In genomic region chr3:94412530-94412929, GRCm38 (mm10) we compare ENCODE assay signal across 8 mouse cellular contexts. TPM values are rescaled to one million over a fixed set of nuclear protein-coding genes. Genes with fewer than 3 reads are reported as not detected.
DNase-seq lines count a peak whose midpoint lies in the region; ATAC-seq and TF ChIP-seq lines count a peak whose summit lies in the region.

No protein-coding gene starts in this region.

- peak overlapping the region; percentile 65 for H3K27ac ChIP-seq in heart, embryonic 10.5 days
- no peak overlapping the region for H3K27ac ChIP-seq in ES-Bruce4 (ENCODE audit: insufficient read depth, low read length)
- H3K27ac ChIP-seq in forebrain, embryonic 15.5 days (replicated peaks) = peak overlapping the region; percentile 84
- no peak overlapping the region for H3K27ac ChIP-seq in liver, embryonic 12.5 days
- H3K27ac ChIP-seq in stomach, embryonic 16.5 days (ENCODE audit: low read length) = 0 out of 2 replicates have a peak overlapping the region, but pooled peaks have one; percentile 10

- peaks cover 14% of the 10 kb centered on the region for H3K4me1 ChIP-seq in heart, embryonic 10.5 days
- no peaks in the 10 kb centered on the region for H3K4me1 ChIP-seq in ES-Bruce4 (ENCODE audit: control insufficient read depth, insufficient read depth, low read length)
- peaks cover 17% of the 10 kb centered on the region for H3K4me1 ChIP-seq in forebrain, embryonic 15.5 days
- H3K4me1 ChIP-seq in liver, embryonic 12.5 days = peaks cover 15% of the 10 kb centered on the region
- H3K4me1 ChIP-seq in stomach, embryonic 16.5 days (ENCODE audit: control insufficient read depth, insufficient read depth, low read length) = no peaks in the 10 kb centered on the region; the same call in 1 of the 2 replicates

- no peak for TF ChIP-seq EP300 in ES-Bruce4 (IDR thresholded peaks at IDR 0.05; ENCODE audit: insufficient read depth, low read depth, low read length)

- WGBS in heart, embryonic 10.5 days = 13% methylated on average over 25 of the region's 25 CpGs
- 4% methylated on average over 25 of the region's 25 CpGs for WGBS in forebrain, embryonic 15.5 days
- WGBS in liver, embryonic 12.5 days (ENCODE audit: insufficient replicate concordance) = 9% methylated on average over 25 of the region's 25 CpGs
- WGBS in stomach, embryonic 16.5 days = 6% methylated on average over 25 of the region's 25 CpGs

- peak overlapping the region; percentile 90 for H3K4me2 ChIP-seq in forebrain, embryonic 15.5 days (replicated peaks)
- peak overlapping the region; percentile 74 for H3K4me2 ChIP-seq in liver, embryonic 12.5 days
- H3K4me2 ChIP-seq in stomach, embryonic 16.5 days (ENCODE audit: low read depth, low read length) = peak overlapping the region; percentile 95

- H3K9me3 ChIP-seq in heart, embryonic 10.5 days = no peaks in the 10 kb centered on the region
- peaks cover 7% of the 10 kb centered on the region; the same call in 1 of the 2 replicates for H3K9me3 ChIP-seq in ES-Bruce4 (replicated peaks; ENCODE audit: control insufficient read depth, insufficient read depth, low read length, poor library complexity, severe bottlenecking)
- no peaks in the 10 kb centered on the region for H3K9me3 ChIP-seq in forebrain, embryonic 15.5 days
- no peaks in the 10 kb centered on the region for H3K9me3 ChIP-seq in liver, embryonic 12.5 days (replicated peaks)
- H3K9me3 ChIP-seq in stomach, embryonic 16.5 days (replicated peaks; ENCODE audit: control insufficient read depth, low read length) = no peaks in the 10 kb centered on the region

- no peaks in the 10 kb centered on the region for H3K36me3 ChIP-seq in heart, embryonic 10.5 days
- H3K36me3 ChIP-seq in ES-Bruce4 (ENCODE audit: control insufficient read depth, insufficient read depth, low read length, poor library complexity, severe bottlenecking) = no peaks in the 10 kb centered on the region
- H3K36me3 ChIP-seq in forebrain, embryonic 15.5 days = no peaks in the 10 kb centered on the region
- no peaks in the 10 kb centered on the region for H3K36me3 ChIP-seq in liver, embryonic 12.5 days
- no peaks in the 10 kb centered on the region for H3K36me3 ChIP-seq in stomach, embryonic 16.5 days (ENCODE audit: control insufficient read depth, insufficient read depth, low read length)

- peaks cover 4% of the 10 kb centered on the region; the same call in 1 of the 2 replicates for H3K27me3 ChIP-seq in heart, embryonic 10.5 days (ENCODE audit: insufficient read depth, poor library complexity, severe bottlenecking)
- H3K27me3 ChIP-seq in ES-Bruce4 (ENCODE audit: control insufficient read depth, insufficient read depth, low read length, poor library complexity, severe bottlenecking) = peaks cover 2% of the 10 kb centered on the region
- no peaks in the 10 kb centered on the region for H3K27me3 ChIP-seq in forebrain, embryonic 15.5 days
- H3K27me3 ChIP-seq in liver, embryonic 12.5 days (replicated peaks) = peaks cover 26% of the 10 kb centered on the region
- no peaks in the 10 kb centered on the region for H3K27me3 ChIP-seq in stomach, embryonic 16.5 days (ENCODE audit: control insufficient read depth, insufficient read depth, low read length)

- DNase-seq in heart, embryonic 10.5 days (ENCODE audit: low spot score) = no peak
- no peak for DNase-seq in heart, adult 18-20 months
- DNase-seq in adrenal gland, adult 2 months = no peak
- DNase-seq in left cerebral cortex, postnatal 36 days (ENCODE audit: low spot score in 2 of 2) = no peak

- no peak overlapping the region for H3K9ac ChIP-seq in ES-Bruce4 (ENCODE audit: low read depth, poor library complexity, severe bottlenecking)
- peak overlapping the region; percentile 56 for H3K9ac ChIP-seq in forebrain, embryonic 15.5 days (replicated peaks)
- H3K9ac ChIP-seq in liver, embryonic 12.5 days = peak overlapping the region; percentile 53
- peak overlapping the region; percentile 64 for H3K9ac ChIP-seq in stomach, embryonic 16.5 days (ENCODE audit: low read length)

- TF ChIP-seq CTCF in ES-Bruce4 (IDR thresholded peaks at IDR 0.05; ENCODE audit: low read depth, low read length) = no peak

- intact Hi-C loops in left cerebral cortex, postnatal 36 days (cut with DNase I) = loop anchor here (5.0 kb wide), 1 partner anchor 45 kb away; no protein-coding TSS in a partner anchor

- ATAC-seq in forebrain, embryonic 15.5 days (replicated peaks) = peak; percentile 68
- ATAC-seq in liver, embryonic 12.5 days = peak; percentile 36
- ATAC-seq in stomach, embryonic 16.5 days (ENCODE audit: insufficient read depth, low FRiP score) = peak; percentile 13; the same call in 1 of the 2 replicates

- TF ChIP-seq POLR2A in ES-Bruce4 (IDR thresholded peaks at IDR 0.05; ENCODE audit: insufficient read depth, low read length) = no peak

- peak overlapping the region; percentile 69 for H3K4me3 ChIP-seq in heart, embryonic 10.5 days
- H3K4me3 ChIP-seq in ES-Bruce4 (ENCODE audit: low read depth, low read length) = peak overlapping the region; percentile 48
- peak overlapping the region; percentile 74 for H3K4me3 ChIP-seq in forebrain, embryonic 15.5 days
- peak overlapping the region; percentile 50 for H3K4me3 ChIP-seq in liver, embryonic 12.5 days
- peak overlapping the region; percentile 55 for H3K4me3 ChIP-seq in stomach, embryonic 16.5 days (replicated peaks; ENCODE audit: low read length)

RNA-seq across cellular contexts. Expression of gene Tdrkh, which starts 0.5 kb away (rescaled TPM):
- 9.3 and 11.1 TPM in 2 replicates for polyA plus RNA-seq in heart, embryonic 10.5 days (2016; fragmentation: Nextera tagmentation; extraction: Ambion mirVana)
- total RNA-seq in heart, adult 18-20 months (2021) = 1 to 10 TPM; 4.4 to 6.1 TPM
- polyA plus RNA-seq in ES-Bruce4 (2011; ENCODE audit: insufficient read depth, insufficient read length, low read depth, missing spikeins) = 8.8 and 12.3 TPM in 2 replicates
- 65.3 and 65.9 TPM in 2 replicates for polyA plus RNA-seq in forebrain, embryonic 15.5 days (2015; fragmentation: Nextera tagmentation; extraction: Ambion mirVana)
- 10.7 and 11.1 TPM in 2 replicates for polyA plus RNA-seq in liver, embryonic 12.5 days (2016; fragmentation: Nextera tagmentation; extraction: Ambion mirVana)
- polyA plus RNA-seq in stomach, embryonic 16.5 days (2015; fragmentation: Nextera tagmentation; extraction: Ambion mirVana) = 6.4 and 8.2 TPM in 2 replicates
- 10 to 100 TPM in 1 of 2 experiments, 1 to 10 TPM in 1; 6.4 to 14.7 TPM for total RNA-seq in adrenal gland, adult 2 months (2021)
- polyA plus RNA-seq in adrenal gland, adult 2 months (2012; rRNA removed) = 0.23 and 0.24 TPM in 2 replicates
- 10 to 100 TPM; 35.2 to 36.7 TPM for total RNA-seq in left cerebral cortex, postnatal 36 days (2021)

RNA-seq across cellular contexts. Expression of gene Lingo4, which starts 14.2 kb away (rescaled TPM):
- polyA plus RNA-seq in heart, embryonic 10.5 days (2016; fragmentation: Nextera tagmentation; extraction: Ambion mirVana) = not detected in 2 replicates
- under 1 TPM; 0.10 to 0.13 TPM for total RNA-seq in heart, adult 18-20 months (2021)
- polyA plus RNA-seq in ES-Bruce4 (2011; ENCODE audit: insufficient read depth, insufficient read length, low read depth, missing spikeins) = 0.33 TPM in 1 of 2 replicates, not detected in the other
- 0.97 and 1.0 TPM in 2 replicates for polyA plus RNA-seq in forebrain, embryonic 15.5 days (2015; fragmentation: Nextera tagmentation; extraction: Ambion mirVana)
- polyA plus RNA-seq in liver, embryonic 12.5 days (2016; fragmentation: Nextera tagmentation; extraction: Ambion mirVana) = 0.04 TPM in 1 of 2 replicates, not detected in the other
- 0.44 and 0.51 TPM in 2 replicates for polyA plus RNA-seq in stomach, embryonic 16.5 days (2015; fragmentation: Nextera tagmentation; extraction: Ambion mirVana)
- total RNA-seq in adrenal gland, adult 2 months (2021) = under 1 TPM; 0.26 to 0.62 TPM
- polyA plus RNA-seq in adrenal gland, adult 2 months (2012; rRNA removed) = 0.22 and 0.37 TPM in 2 replicates
- under 1 TPM; 0.72 to 0.97 TPM for total RNA-seq in left cerebral cortex, postnatal 36 days (2021)

RNA-seq across cellular contexts. Expression of gene Mrpl9, which starts 30.6 kb away (rescaled TPM):
- 64.6 and 67.1 TPM in 2 replicates for polyA plus RNA-seq in heart, embryonic 10.5 days (2016; fragmentation: Nextera tagmentation; extraction: Ambion mirVana)
- total RNA-seq in heart, adult 18-20 months (2021) = 10 to 100 TPM; 66.2 to 74.9 TPM
- polyA plus RNA-seq in ES-Bruce4 (2011; ENCODE audit: insufficient read depth, insufficient read length, low read depth, missing spikeins) = 31.3 and 32.3 TPM in 2 replicates
- 61.7 and 62.7 TPM in 2 replicates for polyA plus RNA-seq in forebrain, embryonic 15.5 days (2015; fragmentation: Nextera tagmentation; extraction: Ambion mirVana)
- polyA plus RNA-seq in liver, embryonic 12.5 days (2016; fragmentation: Nextera tagmentation; extraction: Ambion mirVana) = 56.4 and 61.8 TPM in 2 replicates
- 67.8 and 71.8 TPM in 2 replicates for polyA plus RNA-seq in stomach, embryonic 16.5 days (2015; fragmentation: Nextera tagmentation; extraction: Ambion mirVana)
- total RNA-seq in adrenal gland, adult 2 months (2021) = 10 to 100 TPM; 46.4 to 84.5 TPM
- polyA plus RNA-seq in adrenal gland, adult 2 months (2012; rRNA removed) = 16.4 and 18.0 TPM in 2 replicates
- 10 to 100 TPM; 34.1 to 42.3 TPM for total RNA-seq in left cerebral cortex, postnatal 36 days (2021)

RNA-seq across cellular contexts. Expression of gene Oaz3, which starts 31.2 kb away (rescaled TPM):
- polyA plus RNA-seq in heart, embryonic 10.5 days (2016; fragmentation: Nextera tagmentation; extraction: Ambion mirVana) = 0.30 and 0.31 TPM in 2 replicates
- not detected for total RNA-seq in heart, adult 18-20 months (2021)
- 0.56 and 0.91 TPM in 2 replicates for polyA plus RNA-seq in ES-Bruce4 (2011; ENCODE audit: insufficient read depth, insufficient read length, low read depth, missing spikeins)
- 1.6 and 1.7 TPM in 2 replicates for polyA plus RNA-seq in forebrain, embryonic 15.5 days (2015; fragmentation: Nextera tagmentation; extraction: Ambion mirVana)
- 0.13 and 0.31 TPM in 2 replicates for polyA plus RNA-seq in liver, embryonic 12.5 days (2016; fragmentation: Nextera tagmentation; extraction: Ambion mirVana)
- polyA plus RNA-seq in stomach, embryonic 16.5 days (2015; fragmentation: Nextera tagmentation; extraction: Ambion mirVana) = 0.41 and 0.56 TPM in 2 replicates
- total RNA-seq in adrenal gland, adult 2 months (2021) = under 1 TPM in 1 of 2 experiments, not detected in 1; 0.24 TPM
- 0.15 TPM in 1 of 2 replicates, not detected in the other for polyA plus RNA-seq in adrenal gland, adult 2 months (2012; rRNA removed)
- total RNA-seq in left cerebral cortex, postnatal 36 days (2021) = not detected

RNA-seq across cellular contexts. Expression of gene Rorc, which starts 39.9 kb away (rescaled TPM):
- 0.26 and 0.36 TPM in 2 replicates for polyA plus RNA-seq in heart, embryonic 10.5 days (2016; fragmentation: Nextera tagmentation; extraction: Ambion mirVana)
- 10 to 100 TPM; 50.4 to 62.8 TPM for total RNA-seq in heart, adult 18-20 months (2021)
- polyA plus RNA-seq in ES-Bruce4 (2011; ENCODE audit: insufficient read depth, insufficient read length, low read depth, missing spikeins) = 0.59 and 0.66 TPM in 2 replicates
- polyA plus RNA-seq in forebrain, embryonic 15.5 days (2015; fragmentation: Nextera tagmentation; extraction: Ambion mirVana) = 1.0 and 1.2 TPM in 2 replicates
- 0.49 and 0.70 TPM in 2 replicates for polyA plus RNA-seq in liver, embryonic 12.5 days (2016; fragmentation: Nextera tagmentation; extraction: Ambion mirVana)
- polyA plus RNA-seq in stomach, embryonic 16.5 days (2015; fragmentation: Nextera tagmentation; extraction: Ambion mirVana) = 7.4 and 8.6 TPM in 2 replicates
- total RNA-seq in adrenal gland, adult 2 months (2021) = 10 to 100 TPM; 19.8 to 20.5 TPM
- polyA plus RNA-seq in adrenal gland, adult 2 months (2012; rRNA removed) = 17.4 and 17.6 TPM in 2 replicates
- total RNA-seq in left cerebral cortex, postnatal 36 days (2021) = 1 to 10 TPM in 1 of 2 experiments, under 1 TPM in 1; 0.59 to 1.0 TPM

Comparison
In these comparisons a context has a peak if more than half of its experiments do, and no peak if none do; other contexts are left out.
1. H3K27ac ChIP-seq: peak in heart, embryonic 10.5 days (single experiment), forebrain, embryonic 15.5 days (single experiment) and stomach, embryonic 16.5 days (single experiment); none in ES-Bruce4 (single experiment) and liver, embryonic 12.5 days (single experiment).
2. ATAC-seq: peak in every context shown above with its lines; median percentile 68 in forebrain, embryonic 15.5 days; 36 in liver, embryonic 12.5 days; 13 in stomach, embryonic 16.5 days.
3. Peak in every context shown above with its lines, with median percentiles within 50 percentile points of each other: H3K4me3 ChIP-seq and H3K4me2 ChIP-seq.